Mouse (Mus musculus) left cerebral cortex, adult 8-10 months (tissue): ENCODE results near the gene Eif4e1b. TPM values are rescaled to one million over a fixed set of nuclear protein-coding genes. Genes with fewer than 3 reads are reported as not detected.

Experiments used
- total RNA-seq, 4 experiments: library from RNA; stranded (reverse); gene quantifications; 2 replicates each; pipeline ENCODE4 v1.2.4; 2022

The Eif4e1b gene
- total RNA-seq, 4 experiments from 2014 or later, result not detected

Other genes starting within 250 kb of the Eif4e1b start
- 100 to 1,000 TPM; 122 to 141 (median 126) TPM for gene 4833439L19Rik, start 218.6 kb upstream of the Eif4e1b start, total RNA-seq
- gene Arl10, start 209.0 kb upstream of the Eif4e1b start, total RNA-seq, result 10 to 100 TPM; 21.7 to 37.2 (median 27.8) TPM
- 10 to 100 TPM; 17.2 to 23.0 (median 20.3) TPM for gene Nop16, start 193.9 kb upstream of the Eif4e1b start, total RNA-seq
- gene Higd2a, start 193.8 kb upstream of the Eif4e1b start, total RNA-seq, result 100 to 1,000 TPM; 134 to 142 (median 140) TPM
- 100 to 1,000 TPM; 271 to 315 (median 292) TPM for gene Cltb, start 172.7 kb upstream of the Eif4e1b start, total RNA-seq
- gene Faf2, start 162.2 kb upstream of the Eif4e1b start, total RNA-seq, result 10 to 100 TPM; 47.2 to 60.3 (median 55.7) TPM
- gene Rnf44, start 90.1 kb upstream of the Eif4e1b start, total RNA-seq, result 100 to 1,000 TPM; 141 to 159 (median 144) TPM
- gene Cdhr2, start 82.5 kb upstream of the Eif4e1b start, total RNA-seq, result under 1 TPM; 0.13 to 0.35 (median 0.25) TPM
- 100 to 1,000 TPM in 3 of 4 experiments, 10 to 100 TPM in 1; 99.2 to 121 (median 105) TPM for gene Gprin1, start 34.1 kb upstream of the Eif4e1b start, total RNA-seq
- 100 to 1,000 TPM; 780 to 919 (median 785) TPM for gene Sncb, start 17.4 kb upstream of the Eif4e1b start, total RNA-seq
- 10 to 100 TPM; 74.5 to 85.8 (median 79.0) TPM for gene Tspan17, start 5.4 kb downstream of the Eif4e1b start, total RNA-seq
- 10 to 100 TPM; 86.2 to 95.5 (median 94.0) TPM for gene Unc5a, start 165.4 kb downstream of the Eif4e1b start, total RNA-seq
- gene Hk3, start 237.4 kb downstream of the Eif4e1b start, total RNA-seq, result 1 to 10 TPM in 3 of 4 experiments, under 1 TPM in 1; 0.99 to 1.9 (median 1.4) TPM